Mouse (Mus musculus) liver, embryonic 16.5 days (tissue): ENCODE data around the gene Gm13128. TPM values are rescaled to one million over a fixed set of nuclear protein-coding genes. Genes with fewer than 3 reads are reported as not detected.
"Not testable (repeated sequence)": the region's sequence is repeated elsewhere in the genome, so short reads cannot be mapped to it uniquely, and the experiment has no call there.

Experiments
- ATAC-seq: fragments of 200-750 bp; cut with Nextera tagmentation; 2 replicates; pipeline ENCODE4 v1.8.0; 2017; ENCODE audit warnings: low read depth, mild to moderate bottlenecking, moderate number of reproducible peaks, moderate library complexity
- H3K27ac ChIP-seq: fragments of 300-500 bp; sonication (generic); 2 replicates; pipeline ENCODE4 v1.5.1; 2014; ENCODE audit warnings: mild to moderate bottlenecking, low read length
- H3K27me3 ChIP-seq: fragments of 300-500 bp; sonication (generic); 2 replicates; pipeline ENCODE4 v1.6.1; 2014; ENCODE audit warnings: low read depth, low read length, mixed read lengths; ENCODE audit not compliant: control insufficient read depth, insufficient read depth
- H3K36me3 ChIP-seq: fragments of 300-500 bp; sonication (generic); 2 replicates; pipeline ENCODE4 v1.6.1; 2014; ENCODE audit warnings: mild to moderate bottlenecking; ENCODE audit not compliant: control insufficient read depth, insufficient read depth
- H3K4me1 ChIP-seq: fragments of 300-500 bp; sonication (generic); 2 replicates; pipeline ENCODE4 v1.6.1; 2014; ENCODE audit warnings: low read depth, low read length, mixed read lengths; ENCODE audit not compliant: control insufficient read depth
- H3K4me2 ChIP-seq: fragments of 300-500 bp; sonication (generic); 2 replicates; pipeline ENCODE4 v1.6.1; 2014; ENCODE audit warnings: low read depth, low read length, mixed read lengths
- H3K4me3 ChIP-seq: fragments of 300-500 bp; sonication (generic); 2 replicates; pipeline ENCODE4 v1.5.1; 2014; ENCODE audit warnings: low read depth, mild to moderate bottlenecking, low read length
- H3K9ac ChIP-seq: fragments of 300-500 bp; sonication (generic); 2 replicates; pipeline ENCODE4 v1.6.1; 2014; ENCODE audit warnings: low read depth, low read length
- H3K9me3 ChIP-seq: fragments of 300-500 bp; sonication (generic); replicated peaks from 2 replicates; pipeline ENCODE4 v1.6.1; 2016; ENCODE audit warnings: low read length; ENCODE audit not compliant: control insufficient read depth
- WGBS: fragments of 180-500 bp; shearing (Covaris S2); extraction: QIAGEN DNeasy Blood & Tissue Kit; methylation state at CpG from one replicate; pipeline ENCODE4 v1.1.7; 2014; ENCODE audit not compliant: insufficient replicate concordance; 5-methylcytosine and 5-hydroxymethylcytosine counted together
- polyA plus RNA-seq: library from polyadenylated mRNA; unstranded; fragments of >200 nt; fragmentation: Nextera tagmentation; extraction: Ambion mirVana; gene quantifications from 2 replicates; pipeline ENCODE4 v1.2.1, GENCODE M21; 2015

Gm13128 gene
- polyA plus RNA-seq, result not detected in 2 replicates

GRCm38 (mm10) chr4:144329949-144330348, at the start of gene Gm13128:
TSS of gene Gm13128 (plus strand) at chr4:144330249.
- H3K27ac ChIP-seq, H3K9me3 ChIP-seq, H3K4me3 ChIP-seq, H3K36me3 ChIP-seq, H3K4me2 ChIP-seq, H3K9ac ChIP-seq, H3K4me1 ChIP-seq, ATAC-seq, H3K27me3 ChIP-seq: not testable (repeated sequence)
- 35% methylated on average over 4 of the region's 4 CpGs for WGBS

- not testable (repeated sequence) for H3K4me2 ChIP-seq, H3K27me3 ChIP-seq, H3K9ac ChIP-seq, H3K9me3 ChIP-seq, ATAC-seq, H3K4me1 ChIP-seq, H3K27ac ChIP-seq, H3K4me3 ChIP-seq, H3K36me3 ChIP-seq
- WGBS, result 10% methylated on average over 1 of the region's 1 CpGs
These were observed 49.7 kb upstream of the Gm13128 start, which contains the start of gene Pramel5 for GRCm38 (mm10) chr4:144280388-144280787. TSS of gene Pramel5 (minus strand) at chr4:144280488.

GRCm38 (mm10) chr4:144299414-144299813, 30.6 kb upstream of the Gm13128 start:
- 43% methylated on average over 1 of the region's 1 CpGs for WGBS
- not testable (repeated sequence) for H3K27me3 ChIP-seq, H3K4me2 ChIP-seq, H3K9ac ChIP-seq, H3K36me3 ChIP-seq, H3K9me3 ChIP-seq, H3K4me1 ChIP-seq, H3K27ac ChIP-seq, H3K4me3 ChIP-seq, ATAC-seq

GRCm38 (mm10) chr4:144312666-144313460, 17.2 kb upstream of the Gm13128 start:
- H3K27ac ChIP-seq, H3K4me2 ChIP-seq, H3K27me3 ChIP-seq, H3K4me3 ChIP-seq, H3K9ac ChIP-seq, H3K9me3 ChIP-seq, H3K4me1 ChIP-seq, H3K36me3 ChIP-seq, ATAC-seq: not testable (repeated sequence)
- 47% methylated on average over 2 of the region's 2 CpGs for WGBS

GRCm38 (mm10) chr4:144335856-144336255, 5.8 kb downstream of the Gm13128 start:
- not testable (repeated sequence) for H3K4me1 ChIP-seq, H3K4me2 ChIP-seq, ATAC-seq, H3K27ac ChIP-seq, H3K27me3 ChIP-seq, H3K4me3 ChIP-seq, H3K9ac ChIP-seq, H3K9me3 ChIP-seq, H3K36me3 ChIP-seq
- 64% methylated on average over 2 of the region's 3 CpGs for WGBS

GRCm38 (mm10) chr4:144357642-144358041, 27.6 kb downstream of the Gm13128 start, which contains the start of gene Gm13119:
TSS of gene Gm13119 (plus strand) at chr4:144357942.
- not testable (repeated sequence) for H3K4me3 ChIP-seq, ATAC-seq, H3K4me2 ChIP-seq, H3K36me3 ChIP-seq, H3K9me3 ChIP-seq, H3K9ac ChIP-seq, H3K4me1 ChIP-seq, H3K27ac ChIP-seq, H3K27me3 ChIP-seq
- WGBS, result 71% methylated on average over 3 of the region's 3 CpGs

- 33% methylated on average over 2 of the region's 2 CpGs for WGBS
- no peak within 1 kb of the TSS for H3K27ac ChIP-seq
- ATAC-seq, result no peak
These were observed 47.9 kb downstream of the Gm13128 start, which contains the start of gene Pramef20 for GRCm38 (mm10) chr4:144377911-144378310. TSS of gene Pramef20 (minus strand) at chr4:144377933.

More at GRCm38 (mm10) chr4:144377911-144378310, 47.9 kb downstream of the Gm13128 start, which contains the start of gene Pramef20:
- Histone ChIP-seq H3K36me3 (no peaks in the 10 kb centered on the region), H3K4me1 (no peaks in the 10 kb centered on the region), H3K9me3 (no peaks in the 10 kb centered on the region; the same call in none of the 2 replicates), H3K4me2 (no peak within 1 kb of the TSS), H3K27me3 (no peaks in the 10 kb centered on the region), H3K4me3 (no peak within 1 kb of the TSS), H3K9ac (no peak within 1 kb of the TSS)

Other genes with a start within 250 kb of the Gm13128 start
- not detected in 2 replicates for gene Gm13102, start 223.8 kb upstream of the Gm13128 start, polyA plus RNA-seq
- not detected in 2 replicates for gene Oog3, start 167.6 kb upstream of the Gm13128 start, polyA plus RNA-seq
- gene Oog2, start 139.5 kb upstream of the Gm13128 start, polyA plus RNA-seq, result not detected in 2 replicates
- not detected in 2 replicates for gene C87977, start 116.9 kb upstream of the Gm13128 start, polyA plus RNA-seq
- not detected in 2 replicates for gene Pramel5, start 49.8 kb upstream of the Gm13128 start, polyA plus RNA-seq
- gene Gm13119, start 27.7 kb downstream of the Gm13128 start, polyA plus RNA-seq, result not detected in 2 replicates
- not detected in 2 replicates for gene Pramef20, start 47.7 kb downstream of the Gm13128 start, polyA plus RNA-seq
- not detected in 2 replicates for gene Pramef12, start 78.2 kb downstream of the Gm13128 start, polyA plus RNA-seq
- gene 1700012P22Rik, start 108.5 kb downstream of the Gm13128 start, polyA plus RNA-seq, result not detected in 2 replicates
- not detected in 2 replicates for gene Gm9944, start 123.1 kb downstream of the Gm13128 start, polyA plus RNA-seq
- gene Aadacl3, start 133.5 kb downstream of the Gm13128 start, polyA plus RNA-seq, result not detected in 2 replicates
- not detected in 2 replicates for gene 9430007A20Rik, start 189.6 kb downstream of the Gm13128 start, polyA plus RNA-seq
- not detected in 2 replicates for gene Gm13124, start 234.9 kb downstream of the Gm13128 start, polyA plus RNA-seq